Mouse (Mus musculus) bone marrow macrophage, adult 2 months (primary cell): Measurements from ENCODE around the gene C9.

Source experiments
- CTCF ChIP-seq: IDR thresholded peaks from 2 replicates; pipeline ENCODE4 v1.5.1; 2012; ENCODE audit warnings: low read depth, mild to moderate bottlenecking, low read length, moderate library complexity
- POLR2A ChIP-seq: IDR thresholded peaks from 2 replicates; pipeline ENCODE4 v1.6.1; 2012; ENCODE audit warnings: mild to moderate bottlenecking, low read depth, low read length, borderline replicate concordance

- TF ChIP-seq POLR2A (no peak), CTCF (no peak)
These were observed 46.9 kb upstream of the C9 start for GRCm38 (mm10) chr15:6398211-6398610.
